Mouse (Mus musculus) bone marrow macrophage, adult 2 months (primary cell): ENCODE results near the gene Nt5dc2. TPM values are rescaled to one million over a fixed set of nuclear protein-coding genes. Genes with fewer than 3 reads are reported as not detected.

Experiments used
- H3K27ac ChIP-seq: 2 replicates; pipeline ENCODE4 v1.5.1; 2012; ENCODE audit warnings: low read depth, low read length; ENCODE audit not compliant: insufficient read depth
- H3K4me1 ChIP-seq: 2 replicates; pipeline ENCODE4 v1.6.1; 2012; ENCODE audit warnings: low read length; ENCODE audit not compliant: control insufficient read depth, insufficient read depth
- H3K4me3 ChIP-seq: 2 replicates; pipeline ENCODE4 v1.5.1; 2012; ENCODE audit warnings: mild to moderate bottlenecking, low read length, moderate library complexity; ENCODE audit not compliant: insufficient read depth
- CTCF ChIP-seq: IDR thresholded peaks from 2 replicates; pipeline ENCODE4 v1.5.1; 2012; ENCODE audit warnings: low read depth, mild to moderate bottlenecking, low read length, moderate library complexity
- POLR2A ChIP-seq: IDR thresholded peaks from 2 replicates; pipeline ENCODE4 v1.6.1; 2012; ENCODE audit warnings: mild to moderate bottlenecking, low read depth, low read length, borderline replicate concordance
- polyA plus RNA-seq: library from polyadenylated mRNA; stranded (reverse); fragments of >200 nt; gene quantifications from 2 replicates; pipeline ENCODE4 v1.2.4, GENCODE M21; 2012; ENCODE audit not compliant: missing spikeins, insufficient read depth, insufficient read length

The Nt5dc2 gene
- 135 and 136 TPM in 2 replicates for polyA plus RNA-seq

DNA sequence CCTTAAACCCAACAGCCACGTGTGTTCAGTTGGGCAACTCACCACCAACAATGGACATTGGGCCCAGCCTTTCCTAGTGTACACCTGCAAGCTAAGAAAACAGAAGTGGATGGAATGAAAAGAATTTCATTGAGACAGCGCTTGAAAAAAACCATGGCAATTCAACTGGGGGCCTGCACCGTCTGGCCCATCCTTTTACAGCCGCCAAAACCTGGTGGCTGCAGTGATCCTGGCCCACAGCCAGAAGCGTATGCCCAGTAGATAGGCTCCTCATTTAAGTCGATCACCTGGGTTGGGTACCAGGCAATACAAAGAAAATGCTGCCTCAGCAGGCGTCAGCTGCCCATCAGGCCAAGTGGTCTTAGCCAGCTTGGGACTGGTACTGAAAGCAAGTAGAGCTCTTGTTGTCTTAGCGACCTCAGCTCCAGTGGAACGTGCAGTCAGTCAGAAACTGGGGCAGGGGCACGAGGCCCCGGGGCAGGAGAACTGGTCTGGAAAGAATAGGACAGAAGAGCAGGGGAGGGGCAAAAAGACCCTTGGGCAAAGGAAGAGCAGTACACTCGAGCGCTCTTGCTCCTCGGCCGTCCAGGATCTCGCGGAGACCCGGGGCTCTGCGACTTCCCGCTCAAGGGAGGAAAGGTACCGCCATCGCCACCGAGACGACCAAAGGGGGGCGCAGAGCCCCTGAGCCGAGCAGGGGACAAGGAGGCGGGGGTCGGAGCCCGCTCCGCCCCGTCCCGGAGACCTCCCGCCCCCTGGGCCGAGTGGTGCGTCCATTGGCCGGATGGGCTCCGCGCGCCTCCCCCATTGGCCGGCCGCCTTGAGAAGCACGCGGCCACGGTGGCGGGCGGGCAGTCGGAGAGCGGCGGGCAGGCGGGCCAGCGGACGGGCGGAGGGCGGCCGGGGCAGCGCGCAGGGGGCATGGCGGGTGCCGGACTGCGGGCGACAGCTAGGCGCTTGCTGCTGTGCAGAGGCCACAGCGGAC, at the start of gene Nt5dc2:
Gene Nt5dc2 (plus strand): TSS at position 818 of the 985 bp plus-strand sequence.
- TF ChIP-seq POLR2A (no peak), CTCF (no peak)
- H3K27ac ChIP-seq, result no peak within 1 kb of the TSS
- H3K4me1 ChIP-seq, result peaks cover 29% of the 10 kb centered on the region

DNA sequence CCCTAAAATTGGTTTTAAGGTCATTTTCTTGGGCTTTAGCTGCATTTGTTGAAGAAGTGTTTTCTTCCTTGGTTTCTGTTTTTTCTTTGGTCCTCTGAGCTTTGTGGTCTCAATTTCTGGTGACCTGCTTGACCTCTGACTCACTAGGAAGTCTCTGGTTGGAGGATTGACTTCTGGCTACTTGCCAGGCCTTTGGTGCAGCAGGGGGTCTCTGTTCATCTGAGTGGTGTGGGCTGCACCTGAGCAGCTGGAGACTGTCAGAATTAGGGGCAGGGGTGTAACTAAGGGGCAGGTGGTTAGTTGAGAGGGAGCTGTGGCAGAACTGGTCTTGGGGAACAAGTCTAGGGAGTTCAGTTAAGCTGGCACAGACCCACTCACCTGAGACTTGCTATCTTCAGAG, 49.7 kb upstream of the Nt5dc2 start:
- TF ChIP-seq CTCF, result no peak
- TF ChIP-seq POLR2A, result no peak
- Histone ChIP-seq H3K4me1 (peaks cover 3% of the 10 kb centered on the region; the same call in 1 of the 2 replicates), H3K4me3 (no peak overlapping the region), H3K27ac (no peak overlapping the region)

More for the DNA sequence above, at the start of gene Nt5dc2:
- peak within 1 kb of the TSS; percentile 94 for H3K4me3 ChIP-seq

DNA sequence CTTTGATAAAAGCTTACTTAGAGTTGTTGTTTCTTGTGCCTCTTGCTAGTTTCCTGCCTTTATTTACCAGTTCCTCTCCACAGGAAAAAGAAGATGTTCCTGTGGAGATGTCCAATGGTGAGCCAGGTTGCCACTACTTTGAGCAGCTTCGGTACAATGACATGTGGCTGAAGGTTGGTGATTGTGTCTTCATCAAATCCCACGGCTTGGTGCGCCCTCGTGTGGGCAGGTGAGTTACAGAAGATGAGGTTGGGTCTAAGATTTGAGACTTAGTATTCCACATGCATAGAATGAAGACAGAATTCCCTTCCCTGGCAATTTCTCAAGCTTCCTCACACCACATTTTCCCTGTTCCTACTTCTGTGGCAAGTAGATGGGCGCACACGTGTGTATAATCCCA, 43.4 kb upstream of the Nt5dc2 start:
- Histone ChIP-seq H3K4me3 (no peak overlapping the region), H3K4me1 (no peaks in the 10 kb centered on the region), H3K27ac (no peak overlapping the region)
- no peak for TF ChIP-seq POLR2A
- TF ChIP-seq CTCF, result no peak

DNA sequence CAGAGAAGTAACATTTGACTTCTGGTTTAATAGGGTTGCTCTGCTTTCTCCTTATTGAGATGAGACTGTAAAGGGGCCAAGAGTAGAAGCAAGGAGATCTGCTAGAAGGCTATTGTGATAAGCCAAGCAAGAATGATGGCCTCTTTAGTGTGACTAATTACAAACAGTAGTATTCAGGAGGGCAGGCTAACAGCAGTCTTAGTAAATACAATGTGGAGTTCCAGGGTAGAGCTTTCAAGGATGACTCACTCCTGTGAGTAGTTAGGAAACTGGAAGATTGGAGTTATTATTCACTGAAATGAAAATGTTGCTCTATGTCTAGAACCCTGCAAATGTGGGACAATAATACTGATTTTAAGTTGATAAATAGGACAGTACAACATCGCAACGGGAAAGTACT, 42.3 kb upstream of the Nt5dc2 start:
- no peak overlapping the region for H3K27ac ChIP-seq
- H3K4me1 ChIP-seq, result peaks cover 6% of the 10 kb centered on the region
- no peak for TF ChIP-seq POLR2A
- no peak for TF ChIP-seq CTCF
- no peak overlapping the region for H3K4me3 ChIP-seq

DNA sequence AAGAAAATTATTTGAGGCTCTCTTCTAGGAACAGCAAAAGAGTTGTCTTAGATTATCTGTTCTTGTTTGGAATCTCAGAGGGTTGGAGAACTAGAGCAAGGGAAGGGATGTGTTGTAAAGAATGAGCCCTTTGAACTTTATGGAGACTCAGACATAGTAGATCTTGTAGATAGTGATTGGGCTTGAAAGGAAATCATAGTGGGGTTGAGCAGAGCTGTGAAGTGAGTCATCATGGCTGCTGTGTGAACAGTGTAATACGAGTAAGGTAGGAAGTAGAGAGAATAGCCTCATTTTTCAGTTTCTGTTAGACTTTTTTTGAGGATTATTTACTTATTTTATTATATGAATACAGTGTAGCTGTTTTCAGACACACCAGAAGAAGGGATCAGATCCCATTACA, 40.9 kb upstream of the Nt5dc2 start:
- Histone ChIP-seq H3K4me1 (peaks cover 6% of the 10 kb centered on the region), H3K27ac (no peak overlapping the region), H3K4me3 (no peak overlapping the region)
- TF ChIP-seq CTCF (no peak), POLR2A (no peak)

DNA sequence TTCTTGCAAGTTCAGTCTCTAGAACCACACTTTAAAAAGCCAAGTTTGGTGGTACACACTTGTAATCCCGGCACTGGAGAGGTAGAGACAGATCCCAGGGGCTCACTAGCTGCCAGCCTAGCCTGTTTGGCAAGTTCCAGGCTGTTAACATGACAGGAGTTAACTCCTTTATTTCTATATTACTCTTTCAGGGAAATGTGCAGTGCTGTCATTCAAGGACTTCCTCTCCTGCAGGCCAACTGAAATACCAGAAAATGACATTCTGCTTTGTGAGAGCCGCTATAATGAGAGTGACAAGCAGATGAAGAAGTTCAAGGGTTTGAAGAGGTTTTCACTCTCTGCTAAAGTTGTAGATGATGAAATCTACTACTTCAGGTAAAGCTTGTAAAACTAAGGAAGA, 25.7 kb upstream of the Nt5dc2 start:
- no peak overlapping the region for H3K4me3 ChIP-seq
- no peak overlapping the region for H3K27ac ChIP-seq
- H3K4me1 ChIP-seq, result no peaks in the 10 kb centered on the region
- TF ChIP-seq CTCF (no peak), POLR2A (no peak)

DNA sequence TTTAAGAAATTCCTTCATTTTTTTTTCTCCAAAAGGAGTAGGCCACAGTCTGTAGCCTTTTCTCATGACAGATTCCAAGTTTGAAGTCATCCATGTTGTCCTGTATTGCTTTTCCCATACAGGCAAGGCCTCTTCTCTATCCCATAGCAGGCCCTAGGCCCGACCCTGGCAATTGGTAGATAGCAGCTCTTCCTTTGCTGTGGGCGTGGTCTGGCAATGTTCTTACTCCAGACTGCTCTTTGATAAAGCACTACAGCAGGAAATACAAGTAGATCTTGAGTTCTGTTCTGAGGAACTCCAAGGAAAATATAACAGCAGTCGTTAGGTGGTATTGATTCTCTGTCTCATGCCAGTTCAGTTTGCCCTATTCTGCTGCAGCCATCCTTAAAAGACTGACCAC, 20.2 kb upstream of the Nt5dc2 start:
- Histone ChIP-seq H3K4me3 (no peak overlapping the region), H3K4me1 (no peaks in the 10 kb centered on the region), H3K27ac (no peak overlapping the region)
- no peak for TF ChIP-seq CTCF
- TF ChIP-seq POLR2A, result no peak

DNA sequence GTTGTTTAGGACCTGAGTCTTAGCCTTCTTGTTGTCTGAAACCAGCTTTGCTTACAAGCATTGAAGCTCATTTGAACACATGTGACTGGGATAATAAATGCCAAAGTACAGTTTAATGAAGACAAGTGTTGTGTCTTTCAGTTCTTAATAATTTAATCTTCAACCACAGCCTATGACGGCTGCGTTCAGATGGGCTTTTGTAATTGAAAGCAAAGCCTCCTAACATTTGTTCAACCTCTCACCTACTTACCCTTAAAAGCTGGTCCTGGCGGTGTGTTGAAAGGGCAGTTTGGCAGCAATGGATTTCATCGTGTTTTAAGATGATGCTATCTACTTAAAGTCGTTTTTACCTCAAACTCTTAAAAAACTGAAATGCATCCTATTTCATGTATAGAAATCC, 18.7 kb upstream of the Nt5dc2 start:
- no peak overlapping the region for H3K4me3 ChIP-seq
- TF ChIP-seq CTCF (no peak), POLR2A (no peak)

DNA sequence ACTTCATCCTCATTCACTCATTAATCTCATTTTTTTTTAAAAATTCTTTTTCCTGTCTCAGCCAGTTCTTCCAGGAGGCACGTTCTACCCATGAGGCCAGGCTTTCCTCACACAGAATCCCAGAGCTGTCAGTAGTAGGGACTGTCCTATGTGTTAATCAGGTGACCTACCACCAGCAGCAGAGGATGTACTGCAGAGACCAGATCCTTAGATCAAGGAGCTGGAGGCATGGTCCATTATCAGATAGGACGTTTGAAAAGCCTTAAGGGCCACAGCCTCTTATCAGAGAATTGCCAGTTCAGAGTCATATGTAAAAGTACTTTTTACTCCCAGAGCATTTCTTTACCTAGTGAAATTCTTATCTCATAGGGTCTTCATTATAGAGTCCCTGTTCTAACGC, 16.8 kb upstream of the Nt5dc2 start:
- no peak overlapping the region for H3K27ac ChIP-seq
- TF ChIP-seq CTCF, result no peak
- no peak for TF ChIP-seq POLR2A
- H3K4me3 ChIP-seq, result no peak overlapping the region
- H3K4me1 ChIP-seq, result no peaks in the 10 kb centered on the region

More for the DNA sequence above, 18.7 kb upstream of the Nt5dc2 start:
- Histone ChIP-seq H3K27ac (no peak overlapping the region), H3K4me1 (no peaks in the 10 kb centered on the region)

DNA sequence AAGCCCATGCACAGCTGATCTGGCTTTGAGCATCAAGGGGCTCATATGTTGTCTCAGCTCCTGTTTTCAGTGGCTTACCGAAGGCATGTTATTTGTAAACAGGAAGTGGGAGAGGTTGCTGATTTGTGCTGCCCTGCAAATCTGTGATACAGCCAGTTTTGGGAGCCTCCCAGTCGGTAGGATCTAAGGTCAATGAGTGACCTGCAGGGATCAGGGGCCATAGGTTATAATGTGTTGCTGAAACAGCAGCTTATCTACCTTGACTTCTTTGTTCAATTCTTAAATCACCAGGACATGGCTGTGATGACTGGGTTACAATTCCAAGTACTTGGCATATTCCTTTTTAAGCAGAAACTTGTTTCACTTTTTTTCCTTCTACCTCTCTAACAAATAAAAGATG, 15.3 kb upstream of the Nt5dc2 start:
- H3K27ac ChIP-seq, result no peak overlapping the region
- no peaks in the 10 kb centered on the region for H3K4me1 ChIP-seq
- no peak overlapping the region for H3K4me3 ChIP-seq
- TF ChIP-seq CTCF (no peak), POLR2A (no peak)
